Mouse (Mus musculus) CH12.LX (cell line): ENCODE data around the gene Cacna1b.

Experiments used
- CTCF ChIP-seq, 2 experiments: IDR thresholded peaks in 1 of 2; conservative IDR thresholded peaks in 1 of 2; 2 replicates each; pipeline ENCODE4 v1.5.1; 2011 to 2012; ENCODE audit warnings: low read depth in 2 of 2, low read length in 2 of 2, improper control_type of control experiment in 1 of 2, inconsistent platforms in 1 of 2, mild to moderate bottlenecking in 1 of 2, moderate library complexity in 1 of 2
- POLR2A ChIP-seq: IDR thresholded peaks from 2 replicates; pipeline ENCODE4 v1.6.1; 2011; ENCODE audit warnings: low read depth, mild to moderate bottlenecking, improper control_type of control experiment, low read length

DNA sequence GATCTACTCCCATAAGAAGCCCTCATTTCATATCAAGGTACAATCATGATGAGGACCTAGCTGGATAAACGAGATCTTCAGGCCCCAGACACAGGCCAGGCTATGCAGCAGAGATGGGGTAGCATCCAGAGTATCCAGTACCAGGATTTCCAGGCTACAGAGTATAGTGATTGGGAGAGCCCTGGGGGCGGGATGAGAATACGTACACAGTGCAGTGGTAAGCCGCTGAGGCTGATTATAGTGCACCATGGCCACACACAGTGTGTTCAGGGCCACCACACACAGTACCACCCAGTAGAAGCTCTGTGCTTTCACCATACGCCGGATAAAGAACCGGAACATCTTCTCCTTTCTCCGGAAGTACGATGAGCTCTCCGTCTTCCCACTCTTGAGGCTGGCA lies 57.0 kb downstream of the Cacna1b start:
- no peak for TF ChIP-seq POLR2A
- TF ChIP-seq CTCF (conservative IDR thresholded peaks at IDR 0.05 in 1 of 2, IDR thresholded peaks at IDR 0.05 in 1 of 2; ENCODE audit: low read depth in 2 of 2, low read length in 2 of 2) = no peak
